ENCODE assay signal across 8 mouse cellular contexts in genomic region chr13:31820587-31821017, GRCm38 (mm10). TPM values are rescaled to one million over a fixed set of nuclear protein-coding genes. Genes with fewer than 3 reads are reported as not detected.
DNase-seq lines count a peak whose midpoint lies in the region; ATAC-seq and TF ChIP-seq lines count a peak whose summit lies in the region.

No protein-coding gene starts in this region.

- TF ChIP-seq EP300 in ES-Bruce4 (IDR thresholded peaks at IDR 0.05; ENCODE audit: insufficient read depth, low read depth, low read length) = no peak
- TF ChIP-seq EP300 in stomach, postnatal 0 days (optimal IDR thresholded peaks at IDR 0.05) = no peak

- H3K27ac ChIP-seq in ES-Bruce4 (ENCODE audit: insufficient read depth, low read length) = no peak overlapping the region
- H3K27ac ChIP-seq in forebrain, embryonic 16.5 days (ENCODE audit: low read length) = no peak overlapping the region
- H3K27ac ChIP-seq in intestine, embryonic 16.5 days (ENCODE audit: low read length) = no peak overlapping the region
- no peak overlapping the region for H3K27ac ChIP-seq in stomach, postnatal 0 days (replicated peaks)

- no peak overlapping the region for H3K9ac ChIP-seq in ES-Bruce4 (ENCODE audit: low read depth, poor library complexity, severe bottlenecking)
- H3K9ac ChIP-seq in forebrain, embryonic 16.5 days (replicated peaks; ENCODE audit: low read depth, low read length) = peak overlapping the region; percentile 40
- peak overlapping the region; percentile 41 for H3K9ac ChIP-seq in intestine, embryonic 16.5 days (ENCODE audit: low read depth, low read length)
- peak overlapping the region; percentile 53; the same call in 1 of the 2 replicates for H3K9ac ChIP-seq in stomach, postnatal 0 days (ENCODE audit: low read length)

- H3K9me3 ChIP-seq in ES-Bruce4 (replicated peaks; ENCODE audit: control insufficient read depth, insufficient read depth, low read length, poor library complexity, severe bottlenecking) = no peaks in the 10 kb centered on the region
- no peaks in the 10 kb centered on the region for H3K9me3 ChIP-seq in forebrain, embryonic 16.5 days (ENCODE audit: control insufficient read depth, low read length)
- H3K9me3 ChIP-seq in intestine, embryonic 16.5 days (ENCODE audit: control insufficient read depth, low read length) = no peaks in the 10 kb centered on the region
- H3K9me3 ChIP-seq in stomach, postnatal 0 days (ENCODE audit: control insufficient read depth, low read length) = no peaks in the 10 kb centered on the region

- no peak for TF ChIP-seq CTCF in ES-Bruce4 (IDR thresholded peaks at IDR 0.05; ENCODE audit: low read depth, low read length)
- TF ChIP-seq CTCF in stomach, postnatal 0 days (IDR thresholded peaks at IDR 0.05; ENCODE audit: low read depth) = 0 out of 2 replicates have a peak, but pooled peaks have one; percentile 2

- 6% methylated on average over 16 of the region's 16 CpGs for whole genome bisulfite sequencing in forebrain, embryonic 16.5 days
- WGBS in intestine, embryonic 16.5 days = 17% methylated on average over 16 of the region's 16 CpGs
- 22% methylated on average over 16 of the region's 16 CpGs for WGBS in stomach, postnatal 0 days

- no peak for TF ChIP-seq POLR2A in ES-Bruce4 (IDR thresholded peaks at IDR 0.05; ENCODE audit: insufficient read depth, low read length)

- H3K27me3 ChIP-seq in ES-Bruce4 (ENCODE audit: control insufficient read depth, insufficient read depth, low read length, poor library complexity, severe bottlenecking) = no peaks in the 10 kb centered on the region
- H3K27me3 ChIP-seq in forebrain, embryonic 16.5 days (replicated peaks; ENCODE audit: control insufficient read depth, insufficient read depth, low read length) = peaks cover 45% of the 10 kb centered on the region
- peaks cover 10% of the 10 kb centered on the region for H3K27me3 ChIP-seq in intestine, embryonic 16.5 days (replicated peaks; ENCODE audit: control insufficient read depth, insufficient read depth, low read length)
- no peaks in the 10 kb centered on the region for H3K27me3 ChIP-seq in stomach, postnatal 0 days (ENCODE audit: control insufficient read depth, insufficient read depth, low read length)

- H3K36me3 ChIP-seq in ES-Bruce4 (ENCODE audit: control insufficient read depth, insufficient read depth, low read length, poor library complexity, severe bottlenecking) = no peaks in the 10 kb centered on the region
- no peaks in the 10 kb centered on the region for H3K36me3 ChIP-seq in forebrain, embryonic 16.5 days (ENCODE audit: control insufficient read depth, insufficient read depth)
- no peaks in the 10 kb centered on the region for H3K36me3 ChIP-seq in intestine, embryonic 16.5 days (ENCODE audit: control insufficient read depth, insufficient read depth, low read length)
- H3K36me3 ChIP-seq in stomach, postnatal 0 days (ENCODE audit: control insufficient read depth, insufficient read depth, low read length) = no peaks in the 10 kb centered on the region

- no peaks in the 10 kb centered on the region for H3K4me1 ChIP-seq in ES-Bruce4 (ENCODE audit: control insufficient read depth, insufficient read depth, low read length)
- H3K4me1 ChIP-seq in forebrain, embryonic 16.5 days (replicated peaks; ENCODE audit: control insufficient read depth, insufficient read depth, low read length) = peaks cover 6% of the 10 kb centered on the region; the same call in 1 of the 2 replicates
- H3K4me1 ChIP-seq in intestine, embryonic 16.5 days (ENCODE audit: control insufficient read depth, insufficient read depth, low read length) = peaks cover 7% of the 10 kb centered on the region
- H3K4me1 ChIP-seq in stomach, postnatal 0 days (replicated peaks; ENCODE audit: control insufficient read depth, insufficient read depth) = no peaks in the 10 kb centered on the region

- peak overlapping the region; percentile 41 for H3K4me2 ChIP-seq in forebrain, embryonic 16.5 days (ENCODE audit: low read length)
- peak overlapping the region; percentile 37 for H3K4me2 ChIP-seq in intestine, embryonic 16.5 days (ENCODE audit: low read depth, low read length)
- peak overlapping the region; percentile 52 for H3K4me2 ChIP-seq in stomach, postnatal 0 days (replicated peaks; ENCODE audit: low read depth)

- H3K4me3 ChIP-seq in ES-Bruce4 (ENCODE audit: low read depth, low read length) = peak overlapping the region; percentile 10; the same call in 1 of the 2 replicates
- H3K4me3 ChIP-seq in forebrain, embryonic 16.5 days (replicated peaks; ENCODE audit: low read length) = peak overlapping the region; percentile 24
- H3K4me3 ChIP-seq in intestine, embryonic 16.5 days (ENCODE audit: low read length) = peak overlapping the region; percentile 27
- H3K4me3 ChIP-seq in stomach, postnatal 0 days (ENCODE audit: low read depth, low read length) = peak overlapping the region; percentile 25

- ATAC-seq in forebrain, embryonic 16.5 days = peak; percentile 70
- peak; percentile 76 for ATAC-seq in intestine, embryonic 16.5 days
- ATAC-seq in megakaryocyte, adult 5-6 weeks (ENCODE audit: poor library complexity, severe bottlenecking) = peak; percentile 52; the same call in 1 of the 2 replicates
- ATAC-seq in stomach, postnatal 0 days (ENCODE audit: low FRiP score, low TSS enrichment) = no peak; the same call in 1 of the 2 replicates

- DNase-seq in adrenal gland, adult 18-20 months (ENCODE audit: low spot score in 2 of 2) = peak; percentile 45 to 57
- DNase-seq in stomach, postnatal 0 days (ENCODE audit: low spot score) = peak; percentile 34
- DNase-seq in cerebellum, postnatal 36 days = no peak
- DNase-seq in B cell, adult 2 months = no peak

RNA-seq across cellular contexts. Expression of gene Foxc1, which starts 14.2 kb away (rescaled TPM):
- 0.26 and 0.34 TPM in 2 replicates for polyA plus RNA-seq in ES-Bruce4 (2011; ENCODE audit: insufficient read depth, insufficient read length, low read depth, missing spikeins)
- 1 to 10 TPM; 4.2 to 7.1 TPM for total RNA-seq in adrenal gland, adult 18-20 months (2021)
- polyA plus RNA-seq in forebrain, embryonic 16.5 days (2015; fragmentation: Nextera tagmentation; extraction: Ambion mirVana) = 0.57 and 1.1 TPM in 2 replicates
- polyA plus RNA-seq in intestine, embryonic 16.5 days (2015; fragmentation: Nextera tagmentation; extraction: Ambion mirVana) = 0.06 and 0.07 TPM in 2 replicates
- 0.18 and 0.30 TPM in 2 replicates for total RNA-seq in megakaryocyte, adult 5-6 weeks (2015)
- total RNA-seq in megakaryocyte, adult 5-6 weeks (2017) = 0.07 and 0.28 TPM in 2 replicates
- polyA plus RNA-seq in stomach, postnatal 0 days (2015; fragmentation: Nextera tagmentation; extraction: Ambion mirVana) = 0.13 and 0.15 TPM in 2 replicates

Comparison
In these comparisons a context has a peak if more than half of its experiments do, and no peak if none do; other contexts are left out.
1. DNase-seq: peak in adrenal gland, adult 18-20 months (2 of 2) and stomach, postnatal 0 days (single experiment); none in cerebellum, postnatal 36 days (0 of 2) and B cell, adult 2 months (0 of 2).
2. Peak in every context shown above with its lines, with median percentiles within 50 percentile points of each other: H3K4me3 ChIP-seq and H3K4me2 ChIP-seq.